Mouse (Mus musculus) thymus, adult 2 months (tissue): Measurements from ENCODE around the gene Trio.

Source experiments
- CTCF ChIP-seq: fragments of 200-500 bp; IDR thresholded peaks from 2 replicates; pipeline ENCODE4 v1.5.1; 2012; ENCODE audit warnings: mild to moderate bottlenecking, control low read depth, low read length, moderate library complexity, borderline replicate concordance; ENCODE audit not compliant: control insufficient read depth, poor library complexity, insufficient read depth; ENCODE audit errors: extremely low read depth
- POLR2A ChIP-seq: fragments of 200-500 bp; IDR thresholded peaks from 2 replicates; pipeline ENCODE4 v1.6.1; 2012; ENCODE audit warnings: mild to moderate bottlenecking, low read length, control low read depth, moderate library complexity; ENCODE audit not compliant: control insufficient read depth, poor library complexity, insufficient read depth; ENCODE audit errors: extremely low read depth

GRCm38 (mm10) chr15:27710698-27711097 lies 314.9 kb downstream of the Trio start:
- TF ChIP-seq CTCF (no peak), POLR2A (no peak)
